Mouse (Mus musculus) frontal cortex, postnatal 25 days (tissue): Measurements from ENCODE around the gene Nsmce4a.
"Not testable (repeated sequence)": the region's sequence is repeated elsewhere in the genome, so short reads cannot be mapped to it uniquely, and the experiment has no call there.

ENCODE experiments used
- DNase-seq, 2 experiments: peaks; one replicate each; pipeline ENCODE4 v3.0.0; 2022; ENCODE audit warnings: low spot score in 2 of 2

The Nsmce4a gene

GRCm38 (mm10) chr7:130535174-130535573, 37.7 kb downstream of the Nsmce4a start:
- DNase-seq, result no peak

- DNase-seq, result peak; percentile 80 to 86
Observed at GRCm38 (mm10) chr7:130533316-130534260, 39.3 kb downstream of the Nsmce4a start.

- DNase-seq, result not testable (repeated sequence)
Observed at GRCm38 (mm10) chr7:130531138-130531537, 41.8 kb downstream of the Nsmce4a start.

GRCm38 (mm10) chr7:130527306-130527705, 45.6 kb downstream of the Nsmce4a start:
- DNase-seq, result no peak

- no peak for DNase-seq
Observed at GRCm38 (mm10) chr7:130523451-130523850, 49.5 kb downstream of the Nsmce4a start.

- DNase-seq, result no peak
Observed at GRCm38 (mm10) chr7:130520812-130521422, 52.0 kb downstream of the Nsmce4a start.

- no peak for DNase-seq
Observed at GRCm38 (mm10) chr7:130520049-130520425, 52.9 kb downstream of the Nsmce4a start, which contains the start of gene Ate1. TSS of gene Ate1 (minus strand) at chr7:130520369.

GRCm38 (mm10) chr7:130519096-130520048, 53.5 kb downstream of the Nsmce4a start:
- peak; percentile 86 to 97 for DNase-seq

- no peak for DNase-seq
Observed at GRCm38 (mm10) chr7:130518213-130519095, 54.5 kb downstream of the Nsmce4a start.

GRCm38 (mm10) chr7:130510243-130510642, 62.7 kb downstream of the Nsmce4a start:
- no peak for DNase-seq

GRCm38 (mm10) chr7:130503006-130503405, 69.9 kb downstream of the Nsmce4a start:
- DNase-seq, result no peak

- DNase-seq, result no peak
Observed at GRCm38 (mm10) chr7:130501499-130501898, 71.4 kb downstream of the Nsmce4a start.

- no peak for DNase-seq
Observed at GRCm38 (mm10) chr7:130493346-130493745, 79.6 kb downstream of the Nsmce4a start.

GRCm38 (mm10) chr7:130492026-130492425, 80.9 kb downstream of the Nsmce4a start:
- DNase-seq, result no peak
